Mouse (Mus musculus) retina, postnatal 1 day (tissue): Measurements from ENCODE around the gene Eif5a.
"Not testable (repeated sequence)": the region's sequence is repeated elsewhere in the genome, so short reads cannot be mapped to it uniquely, and the experiment has no call there.

Experiments used
- DNase-seq: peaks from one replicate; pipeline ENCODE4 v3.0.0-alpha.2; 2012

Eif5a gene

GRCm38 (mm10) chr11:69920266-69921031 is 1.3 kb downstream of the Eif5a start:
- peak; percentile 8 for DNase-seq

- peak; percentile 85 for DNase-seq
These were observed 2.0 kb downstream of the Eif5a start for GRCm38 (mm10) chr11:69919661-69920265.

- DNase-seq: no peak
These were observed 2.7 kb downstream of the Eif5a start for GRCm38 (mm10) chr11:69919053-69919452.

- no peak for DNase-seq
These were observed 3.6 kb downstream of the Eif5a start for GRCm38 (mm10) chr11:69918118-69918517.

- DNase-seq: no peak
These were observed 4.3 kb downstream of the Eif5a start for GRCm38 (mm10) chr11:69917379-69917948.

GRCm38 (mm10) chr11:69916652-69917378 is 4.9 kb downstream of the Eif5a start:
- not testable (repeated sequence) for DNase-seq

- DNase-seq: no peak
These were observed 5.8 kb downstream of the Eif5a start for GRCm38 (mm10) chr11:69915667-69916627.

- DNase-seq: no peak
These were observed 6.8 kb downstream of the Eif5a start for GRCm38 (mm10) chr11:69914917-69915430.

- no peak for DNase-seq
These were observed 7.4 kb downstream of the Eif5a start for GRCm38 (mm10) chr11:69914372-69914764.

- peak; percentile 98 for DNase-seq
These were observed 8.0 kb downstream of the Eif5a start, which contains the start of gene Gps2 for GRCm38 (mm10) chr11:69913554-69914371. Gene Gps2, plus strand, starts transcription at chr11:69913888.

GRCm38 (mm10) chr11:69912716-69913530 is 8.8 kb downstream of the Eif5a start:
- DNase-seq: no peak

GRCm38 (mm10) chr11:69911701-69912100 is 10.1 kb downstream of the Eif5a start:
- DNase-seq: no peak

- no peak for DNase-seq
These were observed 10.8 kb downstream of the Eif5a start for GRCm38 (mm10) chr11:69910781-69911560.

GRCm38 (mm10) chr11:69910177-69910576 is 11.6 kb downstream of the Eif5a start:
- no peak for DNase-seq

GRCm38 (mm10) chr11:69909174-69909573 is 12.6 kb downstream of the Eif5a start:
- DNase-seq: no peak

GRCm38 (mm10) chr11:69908645-69909044 is 13.1 kb downstream of the Eif5a start:
- no peak for DNase-seq

GRCm38 (mm10) chr11:69904311-69904710 is 17.4 kb downstream of the Eif5a start:
- no peak for DNase-seq

- DNase-seq: no peak
These were observed 18.8 kb downstream of the Eif5a start for GRCm38 (mm10) chr11:69902972-69903371.

- no peak for DNase-seq
These were observed 19.8 kb downstream of the Eif5a start for GRCm38 (mm10) chr11:69901993-69902392.
